Mouse (Mus musculus): ENCODE measurements around the gene Hk3. TPM values are rescaled to one million over a fixed set of nuclear protein-coding genes. Genes with fewer than 3 reads are reported as not detected.

Hk3 gene
- polyA plus RNA-seq, 1 experiment from 2014 or later: 0.72 TPM

GRCm38 (mm10) chr13:55013702-55014344 is 7.4 kb downstream of the Hk3 start:
- H3K9me3 ChIP-seq (ENCODE audit: control insufficient read depth, low read length): no peaks in the 10 kb centered on the region
- no peak overlapping the region for H3K4me2 ChIP-seq (ENCODE audit: low read length)
- WGBS: 30% methylated on average over 9 of the region's 9 CpGs
- H3K4me3 ChIP-seq (ENCODE audit: control insufficient read depth in 1 of 2, insufficient read depth in 1 of 2, low read depth in 1 of 2, low read length in 2 of 2): no peak overlapping the region
- H3K9ac ChIP-seq (ENCODE audit: low read length): no peak overlapping the region
- no peaks in the 10 kb centered on the region for H3K36me3 ChIP-seq (ENCODE audit: control insufficient read depth, insufficient read depth, low read length)
- H3K4me1 ChIP-seq (ENCODE audit: control insufficient read depth in 2 of 2, insufficient read depth in 2 of 2, low read length in 2 of 2): no peaks in the 10 kb centered on the region
- no peak overlapping the region for H3K27ac ChIP-seq (replicated peaks in 1 of 2; ENCODE audit: control insufficient read depth in 1 of 2, insufficient read depth in 1 of 2, low read depth in 2 of 2, low read length in 2 of 2)
- peaks cover 15% of the 10 kb centered on the region for H3K27me3 ChIP-seq (ENCODE audit: control insufficient read depth, insufficient read depth, low read length)
- no peak for ATAC-seq (ENCODE audit: insufficient number of reproducible peaks, insufficient read depth, low FRiP score, low read depth)

GRCm38 (mm10) chr13:55011981-55012478 is 9.2 kb downstream of the Hk3 start:
- no peaks in the 10 kb centered on the region for H3K4me1 ChIP-seq (ENCODE audit: control insufficient read depth in 2 of 2, insufficient read depth in 2 of 2, low read length in 2 of 2)
- H3K4me2 ChIP-seq (ENCODE audit: low read length): no peak overlapping the region
- H3K4me3 ChIP-seq (ENCODE audit: control insufficient read depth in 1 of 2, insufficient read depth in 1 of 2, low read depth in 1 of 2, low read length in 2 of 2): no peak overlapping the region
- WGBS: 5% methylated on average over 14 of the region's 14 CpGs
- H3K9me3 ChIP-seq (ENCODE audit: control insufficient read depth, low read length): no peaks in the 10 kb centered on the region
- no peak for ATAC-seq (ENCODE audit: insufficient number of reproducible peaks, insufficient read depth, low FRiP score, low read depth)
- H3K36me3 ChIP-seq (ENCODE audit: control insufficient read depth, insufficient read depth, low read length): no peaks in the 10 kb centered on the region
- H3K9ac ChIP-seq (ENCODE audit: low read length): no peak overlapping the region
- peaks cover 15% of the 10 kb centered on the region for H3K27me3 ChIP-seq (ENCODE audit: control insufficient read depth, insufficient read depth, low read length)
- H3K27ac ChIP-seq (replicated peaks in 1 of 2; ENCODE audit: control insufficient read depth in 1 of 2, insufficient read depth in 1 of 2, low read depth in 2 of 2, low read length in 2 of 2): no peak overlapping the region

- Histone ChIP-seq H3K9me3 (ENCODE audit: control insufficient read depth, low read length) (no peaks in the 10 kb centered on the region), H3K27ac (replicated peaks in 1 of 2; ENCODE audit: control insufficient read depth in 1 of 2, insufficient read depth in 1 of 2, low read depth in 2 of 2, low read length in 2 of 2) (no peak overlapping the region), H3K4me1 (ENCODE audit: control insufficient read depth in 2 of 2, insufficient read depth in 2 of 2, low read length in 2 of 2) (no peaks in the 10 kb centered on the region), H3K4me2 (ENCODE audit: low read length) (no peak overlapping the region), H3K4me3 (ENCODE audit: control insufficient read depth in 1 of 2, insufficient read depth in 1 of 2, low read depth in 1 of 2, low read length in 2 of 2) (no peak overlapping the region), H3K9ac (ENCODE audit: low read length) (no peak overlapping the region), H3K27me3 (ENCODE audit: control insufficient read depth, insufficient read depth, low read length) (peaks cover 15% of the 10 kb centered on the region), H3K36me3 (ENCODE audit: control insufficient read depth, insufficient read depth, low read length) (no peaks in the 10 kb centered on the region)
- WGBS: 85% methylated on average over 15 of the region's 15 CpGs
- no peak for ATAC-seq (ENCODE audit: insufficient number of reproducible peaks, insufficient read depth, low FRiP score, low read depth)
These were observed 10.1 kb downstream of the Hk3 start for GRCm38 (mm10) chr13:55011103-55011502.

- Histone ChIP-seq H3K9ac (ENCODE audit: low read length) (no peak overlapping the region), H3K4me1 (ENCODE audit: control insufficient read depth in 2 of 2, insufficient read depth in 2 of 2, low read length in 2 of 2) (no peaks in the 10 kb centered on the region), H3K27me3 (ENCODE audit: control insufficient read depth, insufficient read depth, low read length) (peaks cover 9% of the 10 kb centered on the region), H3K4me3 (ENCODE audit: control insufficient read depth in 1 of 2, insufficient read depth in 1 of 2, low read depth in 1 of 2, low read length in 2 of 2) (no peak overlapping the region), H3K27ac (replicated peaks in 1 of 2; ENCODE audit: control insufficient read depth in 1 of 2, insufficient read depth in 1 of 2, low read depth in 2 of 2, low read length in 2 of 2) (no peak overlapping the region), H3K4me2 (ENCODE audit: low read length) (no peak overlapping the region), H3K36me3 (ENCODE audit: control insufficient read depth, insufficient read depth, low read length) (no peaks in the 10 kb centered on the region), H3K9me3 (ENCODE audit: control insufficient read depth, low read length) (no peaks in the 10 kb centered on the region)
- ATAC-seq (ENCODE audit: insufficient number of reproducible peaks, insufficient read depth, low FRiP score, low read depth): no peak
- 75% methylated on average over 6 of the region's 6 CpGs for WGBS
These were observed 12.6 kb downstream of the Hk3 start for GRCm38 (mm10) chr13:55008589-55008988.

- no peak overlapping the region for H3K27ac ChIP-seq (replicated peaks in 1 of 2; ENCODE audit: control insufficient read depth in 1 of 2, insufficient read depth in 1 of 2, low read depth in 2 of 2, low read length in 2 of 2)
- no peak overlapping the region for H3K9ac ChIP-seq (ENCODE audit: low read length)
- no peaks in the 10 kb centered on the region for H3K4me1 ChIP-seq (ENCODE audit: control insufficient read depth in 2 of 2, insufficient read depth in 2 of 2, low read length in 2 of 2)
- H3K9me3 ChIP-seq (ENCODE audit: control insufficient read depth, low read length): no peaks in the 10 kb centered on the region
- no peak for ATAC-seq (ENCODE audit: insufficient number of reproducible peaks, insufficient read depth, low FRiP score, low read depth)
- H3K4me2 ChIP-seq (ENCODE audit: low read length): no peak overlapping the region
- 61% methylated on average over 7 of the region's 7 CpGs for WGBS
- H3K4me3 ChIP-seq (ENCODE audit: control insufficient read depth in 1 of 2, insufficient read depth in 1 of 2, low read depth in 1 of 2, low read length in 2 of 2): no peak overlapping the region
- H3K27me3 ChIP-seq (ENCODE audit: control insufficient read depth, insufficient read depth, low read length): no peaks in the 10 kb centered on the region; the same call in none of the 2 replicates
- no peaks in the 10 kb centered on the region for H3K36me3 ChIP-seq (ENCODE audit: control insufficient read depth, insufficient read depth, low read length)
These were observed 14.8 kb downstream of the Hk3 start for GRCm38 (mm10) chr13:55006415-55006742.

GRCm38 (mm10) chr13:55005691-55006414 is 15.3 kb downstream of the Hk3 start:
- no peak overlapping the region for H3K27ac ChIP-seq (replicated peaks in 1 of 2; ENCODE audit: control insufficient read depth in 1 of 2, insufficient read depth in 1 of 2, low read depth in 2 of 2, low read length in 2 of 2)
- H3K36me3 ChIP-seq (ENCODE audit: control insufficient read depth, insufficient read depth, low read length): no peaks in the 10 kb centered on the region
- WGBS: 74% methylated on average over 31 of the region's 31 CpGs
- H3K4me1 ChIP-seq (ENCODE audit: control insufficient read depth in 2 of 2, insufficient read depth in 2 of 2, low read length in 2 of 2): no peaks in the 10 kb centered on the region
- no peak overlapping the region for H3K4me3 ChIP-seq (ENCODE audit: control insufficient read depth in 1 of 2, insufficient read depth in 1 of 2, low read depth in 1 of 2, low read length in 2 of 2)
- no peak for ATAC-seq (ENCODE audit: insufficient number of reproducible peaks, insufficient read depth, low FRiP score, low read depth)
- no peaks in the 10 kb centered on the region for H3K9me3 ChIP-seq (ENCODE audit: control insufficient read depth, low read length)
- H3K4me2 ChIP-seq (ENCODE audit: low read length): no peak overlapping the region
- H3K27me3 ChIP-seq (ENCODE audit: control insufficient read depth, insufficient read depth, low read length): no peaks in the 10 kb centered on the region; the same call in none of the 2 replicates
- H3K9ac ChIP-seq (ENCODE audit: low read length): no peak overlapping the region

- H3K9ac ChIP-seq (ENCODE audit: low read length): no peak overlapping the region
- no peak for ATAC-seq (ENCODE audit: insufficient number of reproducible peaks, insufficient read depth, low FRiP score, low read depth)
- 71% methylated on average over 11 of the region's 11 CpGs for WGBS
- no peak overlapping the region for H3K4me3 ChIP-seq (ENCODE audit: control insufficient read depth in 1 of 2, insufficient read depth in 1 of 2, low read depth in 1 of 2, low read length in 2 of 2)
- no peaks in the 10 kb centered on the region for H3K4me1 ChIP-seq (ENCODE audit: control insufficient read depth in 2 of 2, insufficient read depth in 2 of 2, low read length in 2 of 2)
- H3K4me2 ChIP-seq (ENCODE audit: low read length): no peak overlapping the region
- no peaks in the 10 kb centered on the region for H3K9me3 ChIP-seq (ENCODE audit: control insufficient read depth, low read length)
- H3K36me3 ChIP-seq (ENCODE audit: control insufficient read depth, insufficient read depth, low read length): no peaks in the 10 kb centered on the region
- H3K27ac ChIP-seq (replicated peaks in 1 of 2; ENCODE audit: control insufficient read depth in 1 of 2, insufficient read depth in 1 of 2, low read depth in 2 of 2, low read length in 2 of 2): no peak overlapping the region
- H3K27me3 ChIP-seq (ENCODE audit: control insufficient read depth, insufficient read depth, low read length): no peaks in the 10 kb centered on the region; the same call in 1 of the 2 replicates
These were observed 16.5 kb downstream of the Hk3 start for GRCm38 (mm10) chr13:55004646-55005045.

All from heart, embryonic 14.5 days (tissue).